In the genomic region with DNA sequence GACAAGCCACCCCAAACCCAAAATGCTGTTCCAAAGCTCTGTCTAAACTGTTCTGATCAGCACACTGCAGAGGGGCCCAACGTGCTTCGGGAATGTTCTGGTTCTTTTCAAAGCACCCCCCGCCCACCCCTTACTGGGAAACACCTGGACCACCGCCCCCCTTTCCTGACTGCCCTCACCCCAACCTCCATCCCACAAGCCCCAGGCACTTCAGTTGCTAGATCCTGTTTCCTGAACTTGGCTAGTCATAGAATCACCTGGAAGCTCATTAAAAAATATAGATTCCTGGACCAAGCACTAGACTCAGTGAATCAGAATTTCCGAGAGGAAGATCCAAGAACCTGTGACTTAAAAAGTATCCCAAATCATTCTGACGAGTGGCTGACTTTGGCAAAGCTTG, we compare ENCODE assay signal across 22 mouse cellular contexts.
"Had no signal": no experiment of that assay in that cellular context is flagged by ENCODE, and none has a peak within 500 bp of the region (broad histone marks: within the 10 kb centered on the region; RNA-seq: fewer than 3 reads in every experiment).

No protein-coding gene starts in this region.

- DNase-seq: gastrocnemius, postnatal 14 days; gastrocnemius, postnatal 36 days; heart, adult 18-20 months; heart, postnatal 10 days; kidney, adult 11 months; kidney, adult 2 months; kidney, adult 9 months; kidney, postnatal 14 days; kidney, postnatal 36 days; layer of hippocampus, adult 9-11 months; layer of hippocampus, postnatal 36 days had no signal

- ATAC-seq: hindbrain, postnatal 0 days; intestine, embryonic 16.5 days; liver, embryonic 12.5 days had no signal

- H3K9ac ChIP-seq: heart, embryonic 12.5 days; hindbrain, embryonic 13.5 days; hindbrain, embryonic 15.5 days; kidney, embryonic 15.5 days; limb, embryonic 12.5 days; liver, embryonic 12.5 days; liver, embryonic 14.5 days had no signal

- H3K4me1 ChIP-seq: heart, embryonic 10.5 days; heart, embryonic 12.5 days; hindbrain, embryonic 13.5 days; hindbrain, embryonic 15.5 days; kidney, embryonic 15.5 days; liver, embryonic 12.5 days had no signal

- H3K9me3 ChIP-seq: heart, embryonic 10.5 days; hindbrain, embryonic 13.5 days; hindbrain, embryonic 15.5 days; kidney, embryonic 15.5 days; liver, embryonic 12.5 days had no signal

- H3K36me3 ChIP-seq: heart, embryonic 10.5 days; heart, embryonic 12.5 days; hindbrain, embryonic 13.5 days; hindbrain, embryonic 15.5 days; kidney, embryonic 15.5 days; limb, embryonic 12.5 days; liver, embryonic 12.5 days had no signal

- H3K4me3 ChIP-seq: heart, embryonic 10.5 days; heart, embryonic 12.5 days; hindbrain, embryonic 13.5 days; hindbrain, embryonic 15.5 days; kidney, embryonic 15.5 days; limb, embryonic 12.5 days; liver, embryonic 12.5 days had no signal

- H3K27me3 ChIP-seq: heart, embryonic 12.5 days; hindbrain, embryonic 13.5 days; hindbrain, embryonic 15.5 days; kidney, embryonic 15.5 days; liver, embryonic 12.5 days had no signal

- H3K4me2 ChIP-seq: heart, embryonic 12.5 days; hindbrain, embryonic 13.5 days; hindbrain, embryonic 15.5 days; kidney, embryonic 15.5 days; limb, embryonic 12.5 days; liver, embryonic 12.5 days had no signal

- H3K27ac ChIP-seq: heart, embryonic 10.5 days; hindbrain, embryonic 13.5 days; hindbrain, embryonic 15.5 days; hindbrain, postnatal 0 days; kidney, embryonic 15.5 days; kidney, postnatal 0 days; limb, embryonic 12.5 days; liver, embryonic 12.5 days; liver, embryonic 14.5 days had no signal
